Mouse (Mus musculus): Measurements from ENCODE around the gene Slc26a1.

- TF ChIP-seq POLR2A (IDR thresholded peaks at IDR 0.05; ENCODE audit: borderline replicate concordance, low read depth, low read length) (no peak), CTCF (IDR thresholded peaks at IDR 0.05; ENCODE audit: low read depth, low read length) (no peak)
Observed at GRCm38 (mm10) chr5:108626050-108626660, 49.2 kb downstream of the Slc26a1 start.
